Mouse (Mus musculus) erythroblast, adult 5-6 weeks (primary cell): ENCODE results near the gene C77080. TPM values are rescaled to one million over a fixed set of nuclear protein-coding genes. Genes with fewer than 3 reads are reported as not detected.

ENCODE experiments used
- ATAC-seq: replicated peaks from 2 replicates; pipeline ENCODE4 v1.8.0; 2016; ENCODE audit warnings: moderate number of reproducible peaks, mild to moderate bottlenecking, moderate TSS enrichment, inconsistent platforms; ENCODE audit not compliant: poor library complexity, low FRiP score, severe bottlenecking
- total RNA-seq, 2 experiments: library from RNA; stranded (forward) in 1 of 2; stranded (reverse) in 1 of 2; fragments of 150-400 nt in 1 of 2; fragments of 200-764, 138-1000 nt in 1 of 2; gene quantifications; 2 replicates each; pipeline versions ENCODE4 v1.2.3 to v1.2.4; 2015 to 2017; ENCODE audit warnings: low replicate concordance in 2 of 2

The C77080 gene
- total RNA-seq, 2 experiments from 2014 or later, result not detected

GRCm38 (mm10) chr4:129242761-129243160 lies 18.4 kb downstream of the C77080 start:
- ATAC-seq, result no peak

GRCm38 (mm10) chr4:129242327-129242726 lies 18.9 kb downstream of the C77080 start:
- no peak for ATAC-seq

GRCm38 (mm10) chr4:129241898-129242297 lies 19.3 kb downstream of the C77080 start:
- no peak for ATAC-seq

GRCm38 (mm10) chr4:129239075-129239474 lies 22.1 kb downstream of the C77080 start:
- peak; percentile 62 for ATAC-seq

- ATAC-seq, result no peak
These were observed 22.6 kb downstream of the C77080 start for GRCm38 (mm10) chr4:129238579-129239016.

- no peak for ATAC-seq
These were observed 23.3 kb downstream of the C77080 start for GRCm38 (mm10) chr4:129237843-129238441.

GRCm38 (mm10) chr4:129236236-129236813 lies 24.9 kb downstream of the C77080 start:
- no peak for ATAC-seq

GRCm38 (mm10) chr4:129235147-129235546 lies 26.1 kb downstream of the C77080 start:
- ATAC-seq, result no peak

- ATAC-seq, result peak; percentile 51
These were observed 26.7 kb downstream of the C77080 start for GRCm38 (mm10) chr4:129234488-129234887.

- ATAC-seq, result no peak
These were observed 28.4 kb downstream of the C77080 start for GRCm38 (mm10) chr4:129232561-129233360.

- ATAC-seq, result no peak
These were observed 29.4 kb downstream of the C77080 start for GRCm38 (mm10) chr4:129231594-129232450.

- ATAC-seq, result no peak
These were observed 30.3 kb downstream of the C77080 start for GRCm38 (mm10) chr4:129230926-129231325.

- no peak for ATAC-seq
These were observed 33.2 kb downstream of the C77080 start for GRCm38 (mm10) chr4:129227985-129228381.

GRCm38 (mm10) chr4:129227170-129227984 lies 33.8 kb downstream of the C77080 start:
- no peak for ATAC-seq

GRCm38 (mm10) chr4:129226441-129226963 lies 34.7 kb downstream of the C77080 start:
- no peak for ATAC-seq

- no peak for ATAC-seq
These were observed 35.9 kb downstream of the C77080 start for GRCm38 (mm10) chr4:129225315-129225714.

- no peak for ATAC-seq
These were observed 37.6 kb downstream of the C77080 start for GRCm38 (mm10) chr4:129223421-129224281.
